Mouse (Mus musculus) mammary gland, adult 2 months (tissue): ENCODE results near the gene Ikzf3. TPM values are rescaled to one million over a fixed set of nuclear protein-coding genes. Genes with fewer than 3 reads are reported as not detected.

Experiments
- polyA plus RNA-seq: library from polyadenylated mRNA; depleted of rRNA; stranded (reverse); fragments of >200 nt; gene quantifications from 2 replicates; pipeline ENCODE4 v1.2.3, GENCODE M21; 2012; ENCODE audit warnings: low replicate concordance; rRNA removed

Ikzf3 gene
- 19.7 and 38.8 TPM in 2 replicates for polyA plus RNA-seq

GRCm38 (mm10) chr11:98545711-98546231 is at the start of gene Ikzf3:
Gene Ikzf3, minus strand, starts transcription at chr11:98546031.

GRCm38 (mm10) chr11:98586892-98587563 is 41.2 kb upstream of the Ikzf3 start, which contains the start of gene Ormdl3:
Gene Ormdl3, minus strand, starts transcription at chr11:98587368.

DNA sequence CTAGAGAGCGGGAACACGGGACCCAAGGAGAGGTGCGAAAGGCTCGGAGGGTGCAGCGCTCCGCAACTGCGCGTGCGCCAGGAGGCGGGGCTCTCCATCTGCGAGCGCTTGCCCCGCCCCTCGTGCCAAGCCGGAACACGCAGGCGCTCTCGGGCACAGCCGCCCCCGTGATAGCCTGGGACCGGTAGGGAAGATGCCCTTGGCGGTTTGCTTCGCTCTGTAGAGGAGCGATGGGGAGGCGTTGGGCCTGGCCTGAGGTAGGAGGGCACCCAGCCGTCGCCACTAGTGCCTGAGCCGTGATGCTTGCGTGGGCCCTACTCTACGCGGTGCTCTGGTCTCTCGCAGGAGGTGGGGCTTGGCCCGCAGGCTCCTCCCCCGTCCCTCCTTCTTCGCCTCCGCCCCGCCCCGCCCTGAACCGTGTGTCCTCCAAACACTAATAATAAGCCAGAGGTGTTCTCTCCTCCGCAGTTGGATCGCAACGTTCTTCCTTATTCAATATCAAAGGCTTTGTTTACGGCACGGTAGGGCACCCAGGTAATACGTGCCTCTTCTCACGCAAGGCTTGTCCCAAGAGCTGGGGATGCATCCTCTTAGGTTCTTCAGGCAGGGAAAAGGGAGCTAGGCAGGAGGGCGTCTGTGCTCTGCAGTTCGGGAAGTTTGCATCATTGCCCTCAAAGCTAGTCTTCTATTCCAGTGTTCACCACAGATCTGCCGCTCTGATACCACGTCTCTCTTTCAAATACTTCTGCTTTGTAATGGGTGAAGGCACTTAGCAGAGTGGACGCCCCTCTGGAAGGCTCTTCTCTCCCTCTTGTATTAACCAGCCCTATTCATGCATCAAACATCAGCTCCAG is 5.4 kb upstream of the Ikzf3 start, which contains the start of gene Zpbp2:
Gene Zpbp2 (plus strand): TSS at position 123 of the 854 bp plus-strand sequence.

DNA sequence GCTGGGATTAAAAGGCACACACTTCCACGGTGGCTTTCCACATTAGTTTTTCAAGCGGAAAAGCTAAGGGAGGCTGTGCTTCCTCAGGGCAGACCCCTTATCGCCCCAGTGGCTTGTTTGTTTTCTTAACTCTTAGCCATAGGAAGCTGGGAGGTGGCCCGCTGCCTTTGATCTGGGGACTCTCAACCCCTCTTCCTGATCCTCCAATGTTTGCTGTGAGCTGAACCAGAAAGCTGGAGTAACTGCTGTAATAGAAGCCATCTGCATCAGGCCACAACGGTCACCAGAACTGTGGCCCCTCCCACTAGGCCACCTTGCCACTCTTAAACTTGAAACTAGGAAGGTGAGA is 99.6 kb downstream of the Ikzf3 start, which contains the start of gene Grb7:
Gene Grb7 (plus strand): TSS at position 182 of the 349 bp plus-strand sequence.

DNA sequence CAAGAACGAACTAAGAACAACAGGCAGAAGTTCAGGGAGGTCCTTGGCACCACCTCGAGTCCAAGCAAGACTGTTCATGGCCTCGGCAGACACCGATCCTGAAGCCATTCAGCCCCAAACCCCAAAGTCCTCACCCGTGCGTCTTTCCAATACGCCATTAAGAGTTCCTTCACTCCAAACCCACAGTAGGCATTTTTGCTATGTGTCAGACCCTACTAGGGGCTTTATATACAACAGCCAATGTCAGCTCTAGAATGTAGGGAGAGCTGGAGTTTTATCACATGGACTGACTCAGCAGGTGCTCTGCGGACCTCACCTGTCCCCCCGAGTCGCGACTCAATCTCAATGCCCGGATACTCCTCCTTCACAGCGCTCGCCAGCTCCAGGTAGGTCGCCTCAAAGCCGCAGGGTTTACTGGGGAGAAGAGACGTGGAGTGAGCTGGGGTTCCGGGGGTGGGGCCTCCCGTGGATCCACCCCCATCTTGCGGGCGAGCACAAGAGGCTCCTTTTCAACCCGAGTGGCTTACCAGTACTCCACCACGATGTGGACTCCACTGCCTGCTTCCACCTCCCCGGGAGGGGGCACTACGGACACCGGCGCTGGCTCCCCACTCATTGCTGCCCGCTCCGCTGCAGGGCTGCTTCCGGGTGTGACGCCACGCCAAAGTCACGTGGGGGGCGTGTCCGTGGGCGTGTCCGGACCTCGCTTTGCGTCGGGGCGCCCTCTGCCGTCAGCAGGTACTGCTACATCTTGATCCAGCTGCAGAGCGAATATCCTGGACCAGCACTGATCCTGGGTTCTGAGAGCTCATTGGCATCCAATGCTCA is 107.3 kb downstream of the Ikzf3 start, which contains the start of gene Mien1:
Gene Mien1 (minus strand): TSS at position 661 of the 828 bp plus-strand sequence.

Other genes with a start within 250 kb of the Ikzf3 start
- gene Neurod2, start 216.4 kb downstream of the Ikzf3 start, polyA plus RNA-seq, result not detected in 2 replicates
- 1.8 and 2.0 TPM in 2 replicates for gene Ppp1r1b, start 197.6 kb downstream of the Ikzf3 start, polyA plus RNA-seq
- 88.0 and 123 TPM in 2 replicates for gene Stard3, start 187.7 kb downstream of the Ikzf3 start, polyA plus RNA-seq
- 0.53 and 504 TPM in 2 replicates for gene Tcap, start 162.2 kb downstream of the Ikzf3 start, polyA plus RNA-seq
- 0.20 TPM in 1 of 2 replicates, not detected in the other for gene Pnmt, start 159.6 kb downstream of the Ikzf3 start, polyA plus RNA-seq
- 21.3 and 24.6 TPM in 2 replicates for gene Pgap3, start 145.5 kb downstream of the Ikzf3 start, polyA plus RNA-seq
- gene Erbb2, start 133.6 kb downstream of the Ikzf3 start, polyA plus RNA-seq, result 22.4 and 29.5 TPM in 2 replicates
- 48.3 and 68.1 TPM in 2 replicates for gene Mien1, start 107.0 kb downstream of the Ikzf3 start, polyA plus RNA-seq
- 29.3 and 38.8 TPM in 2 replicates for gene Grb7, start 99.6 kb downstream of the Ikzf3 start, polyA plus RNA-seq
- gene Zpbp2, start 5.1 kb upstream of the Ikzf3 start, polyA plus RNA-seq, result 0.43 and 0.88 TPM in 2 replicates
- gene Ormdl3, start 41.3 kb upstream of the Ikzf3 start, polyA plus RNA-seq, result 218 and 235 TPM in 2 replicates
- not detected in 2 replicates for gene Lrrc3c, start 52.3 kb upstream of the Ikzf3 start, polyA plus RNA-seq
- gene Gm12355, start 79.6 kb upstream of the Ikzf3 start, polyA plus RNA-seq, result not detected in 2 replicates
- 0.52 TPM in 1 of 2 replicates, not detected in the other for gene Gsdma3, start 80.3 kb upstream of the Ikzf3 start, polyA plus RNA-seq
- gene Gsdma2, start 100.7 kb upstream of the Ikzf3 start, polyA plus RNA-seq, result not detected in 2 replicates
- 0.05 and 0.52 TPM in 2 replicates for gene Gsdma, start 118.3 kb upstream of the Ikzf3 start, polyA plus RNA-seq
- gene Psmd3, start 136.5 kb upstream of the Ikzf3 start, polyA plus RNA-seq, result 169 and 195 TPM in 2 replicates
- 1.1 and 1.7 TPM in 2 replicates for gene Csf3, start 155.2 kb upstream of the Ikzf3 start, polyA plus RNA-seq
- 75.8 and 98.2 TPM in 2 replicates for gene Med24, start 183.4 kb upstream of the Ikzf3 start, polyA plus RNA-seq
- 88.4 and 134 TPM in 2 replicates for gene Thra, start 194.6 kb upstream of the Ikzf3 start, polyA plus RNA-seq
- gene Nr1d1, start 229.3 kb upstream of the Ikzf3 start, polyA plus RNA-seq, result 163 and 226 TPM in 2 replicates
- 38.4 and 55.7 TPM in 2 replicates for gene Msl1, start 249.5 kb upstream of the Ikzf3 start, polyA plus RNA-seq